Mouse (Mus musculus) liver, adult 2 months (tissue): ENCODE data around the gene Gbx1.

ENCODE experiments used
- CTCF ChIP-seq: fragments of 200-500 bp; IDR thresholded peaks from 2 replicates; pipeline ENCODE4 v1.5.1; 2011; ENCODE audit warnings: low read depth, low read length, control low read depth
- POLR2A ChIP-seq: fragments of 200-500 bp; IDR thresholded peaks from 2 replicates; pipeline ENCODE4 v1.6.1; 2011; ENCODE audit warnings: low read length, control low read depth; ENCODE audit not compliant: insufficient read depth; ENCODE audit errors: extremely low read depth

- no peak for TF ChIP-seq CTCF
- no peak for TF ChIP-seq POLR2A
These were observed 26.2 kb downstream of the Gbx1 start for GRCm38 (mm10) chr5:24500851-24501250.
